Mouse (Mus musculus): Measurements from ENCODE around the gene Pik3ca.
A peak's percentile ranks its signal among the peaks of the same experiment; 100 is the strongest.

Pik3ca gene

GRCm38 (mm10) chr3:32505841-32506240 is 108.4 kb downstream of the Pik3ca start:
- DNase-seq, result no peak

- no peak for DNase-seq
These were observed 109.1 kb downstream of the Pik3ca start for GRCm38 (mm10) chr3:32506366-32507225.

GRCm38 (mm10) chr3:32508666-32509324 is 111.3 kb downstream of the Pik3ca start:
- DNase-seq, result peak; percentile 67

GRCm38 (mm10) chr3:32509496-32510374 is 112.3 kb downstream of the Pik3ca start, which contains the start of gene Zfp639:
TSS of gene Zfp639 (plus strand) at chr3:32510259.
- DNase-seq, result no peak

GRCm38 (mm10) chr3:32510375-32511190 is 113.1 kb downstream of the Pik3ca start:
- peak; percentile 97 for DNase-seq

GRCm38 (mm10) chr3:32511191-32511550 is 113.7 kb downstream of the Pik3ca start:
- no peak for DNase-seq

- DNase-seq, result no peak
These were observed 115.3 kb downstream of the Pik3ca start for GRCm38 (mm10) chr3:32512686-32513284.

GRCm38 (mm10) chr3:32513528-32513927 is 116.1 kb downstream of the Pik3ca start:
- no peak for DNase-seq

All from right cerebral cortex, postnatal 4 days (tissue).